Mouse (Mus musculus) CH12.LX (cell line): ENCODE results near the gene Cbr2. TPM values are rescaled to one million over a fixed set of nuclear protein-coding genes. Genes with fewer than 3 reads are reported as not detected.

Experiments used
- DNase-seq: peaks from one replicate; pipeline ENCODE4 v3.0.0-alpha.2; 2013; ENCODE audit errors: extremely low read depth
- H3K27ac ChIP-seq: 2 replicates; pipeline ENCODE4 v1.5.1; 2012; ENCODE audit warnings: low read depth, mild to moderate bottlenecking, control low read depth, moderate library complexity; ENCODE audit not compliant: insufficient read depth
- H3K27me3 ChIP-seq: replicated peaks from 2 replicates; pipeline ENCODE3; 2012; ENCODE audit warnings: inconsistent platforms
- H3K36me3 ChIP-seq, 2 experiments: replicated peaks in 1 of 2; 2 replicates each; pipeline versions ENCODE3 to v1.6.1; 2012; ENCODE audit warnings: inconsistent platforms in 1 of 2, low read length in 1 of 2, mild to moderate bottlenecking in 1 of 2, mixed read lengths in 1 of 2, moderate library complexity in 1 of 2; ENCODE audit not compliant: control insufficient read depth in 1 of 2, insufficient read depth in 1 of 2
- H3K4me1 ChIP-seq, 2 experiments: 2 replicates each; pipeline ENCODE4 v1.6.1; 2012; ENCODE audit warnings: inconsistent platforms in 1 of 2, moderate library complexity in 1 of 2; ENCODE audit not compliant: insufficient read depth in 2 of 2, control insufficient read depth in 1 of 2
- H3K4me2 ChIP-seq: 2 replicates; pipeline ENCODE4 v1.6.1; 2012; ENCODE audit warnings: low read depth, mild to moderate bottlenecking, control low read depth; ENCODE audit not compliant: poor library complexity, insufficient read depth, severe bottlenecking
- H3K4me3 ChIP-seq, 3 experiments: fragments of 150-350 bp in 1 of 3; sonication (generic) in 1 of 3; replicated peaks in 1 of 3; 2 replicates each; pipeline versions ENCODE3 to v1.5.1; 2011 to 2012; ENCODE audit warnings: low read depth in 2 of 3, low read length in 2 of 3, mild to moderate bottlenecking in 2 of 3, moderate library complexity in 2 of 3, control low read depth in 1 of 3, improper control_type of control experiment in 1 of 3, inconsistent platforms in 1 of 3, mixed read lengths in 1 of 3; ENCODE audit not compliant: poor library complexity in 1 of 3
- H3K79me2 ChIP-seq: replicated peaks from 2 replicates; pipeline ENCODE4 v1.6.1; 2012; ENCODE audit warnings: mild to moderate bottlenecking, moderate library complexity; ENCODE audit not compliant: control insufficient read depth, poor library complexity, insufficient read depth, severe bottlenecking; ENCODE audit errors: extremely low read depth
- H3K9ac ChIP-seq: 2 replicates; pipeline ENCODE4 v1.6.1; 2012; ENCODE audit warnings: low read depth, mild to moderate bottlenecking, control low read depth, moderate library complexity; ENCODE audit not compliant: insufficient read depth
- H3K9me3 ChIP-seq: replicated peaks from 2 replicates; pipeline ENCODE3; 2012; ENCODE audit warnings: low read length, inconsistent platforms, mixed read lengths
- BHLHE40 ChIP-seq: IDR thresholded peaks from 2 replicates; pipeline ENCODE4 v1.6.1; 2011; ENCODE audit warnings: mild to moderate bottlenecking, low read depth, low read length, improper control_type of control experiment
- CHD1 ChIP-seq: IDR thresholded peaks from 2 replicates; pipeline ENCODE4 v1.6.1; 2012; ENCODE audit warnings: low read depth, low read length, improper control_type of control experiment, inconsistent platforms
- CHD2 ChIP-seq: IDR thresholded peaks from 2 replicates; pipeline ENCODE4 v1.6.1; 2011; ENCODE audit warnings: low read length, improper control_type of control experiment
- CTCF ChIP-seq, 2 experiments: IDR thresholded peaks in 1 of 2; conservative IDR thresholded peaks in 1 of 2; 2 replicates each; pipeline ENCODE4 v1.5.1; 2011 to 2012; ENCODE audit warnings: low read depth in 2 of 2, low read length in 2 of 2, improper control_type of control experiment in 1 of 2, inconsistent platforms in 1 of 2, mild to moderate bottlenecking in 1 of 2, moderate library complexity in 1 of 2
- E2F4 ChIP-seq: IDR thresholded peaks from 2 replicates; pipeline ENCODE4 v1.6.1; 2011; ENCODE audit warnings: low read depth, low read length, improper control_type of control experiment; ENCODE audit not compliant: insufficient replicate concordance
- ELF1 ChIP-seq: IDR thresholded peaks from 2 replicates; pipeline ENCODE4 v1.6.1; 2014; ENCODE audit warnings: low read depth, mild to moderate bottlenecking, inconsistent platforms, low read length, improper control_type of control experiment
- EP300 ChIP-seq: IDR thresholded peaks from 2 replicates; pipeline ENCODE4 v1.6.1; 2011; ENCODE audit warnings: low read length, improper control_type of control experiment
- ETS1 ChIP-seq: conservative IDR thresholded peaks from 2 replicates; pipeline ENCODE4 v1.6.1; 2012; ENCODE audit warnings: low read depth, mild to moderate bottlenecking, inconsistent platforms, low read length, improper control_type of control experiment, moderate library complexity
- HCFC1 ChIP-seq: IDR thresholded peaks from 2 replicates; pipeline ENCODE4 v1.6.1; 2012; ENCODE audit warnings: low read depth, mild to moderate bottlenecking, inconsistent platforms, low read length, improper control_type of control experiment
- IRF4 ChIP-seq: IDR thresholded peaks from 2 replicates; pipeline ENCODE4 v1.6.1; 2014; ENCODE audit warnings: low read depth, mild to moderate bottlenecking, inconsistent platforms, low read length, improper control_type of control experiment
- JUN ChIP-seq: IDR thresholded peaks from 2 replicates; pipeline ENCODE4 v1.6.1; 2011; ENCODE audit warnings: low read depth, mild to moderate bottlenecking, low read length, improper control_type of control experiment, moderate library complexity; ENCODE audit not compliant: insufficient read depth
- JUND ChIP-seq: conservative IDR thresholded peaks from 2 replicates; pipeline ENCODE4 v1.6.1; 2011; ENCODE audit warnings: low read depth, low read length, improper control_type of control experiment
- KAT2A ChIP-seq: IDR thresholded peaks from 2 replicates; pipeline ENCODE4 v1.6.1; 2012; ENCODE audit warnings: low read length, improper control_type of control experiment, inconsistent platforms; ENCODE audit not compliant: insufficient replicate concordance
- MAFK ChIP-seq: IDR thresholded peaks from 2 replicates; pipeline ENCODE4 v1.6.1; 2011; ENCODE audit warnings: low read length, improper control_type of control experiment; ENCODE audit not compliant: insufficient replicate concordance
- MAX ChIP-seq: IDR thresholded peaks from 2 replicates; pipeline ENCODE4 v1.6.1; 2011; ENCODE audit warnings: low read length, improper control_type of control experiment
- MAZ ChIP-seq: IDR thresholded peaks from 2 replicates; pipeline ENCODE4 v1.6.1; 2012; ENCODE audit warnings: low read depth, mild to moderate bottlenecking, inconsistent platforms, low read length, improper control_type of control experiment, moderate library complexity
- MXI1 ChIP-seq: IDR thresholded peaks from 2 replicates; pipeline ENCODE4 v1.6.1; 2011; ENCODE audit warnings: mild to moderate bottlenecking, low read depth, low read length, improper control_type of control experiment
- MYC ChIP-seq: IDR thresholded peaks from 2 replicates; pipeline ENCODE4 v1.6.1; 2011; ENCODE audit warnings: low read depth, mild to moderate bottlenecking, improper control_type of control experiment, low read length
- NELFE ChIP-seq: IDR thresholded peaks from 2 replicates; pipeline ENCODE4 v1.6.1; 2011; ENCODE audit warnings: low read depth, low read length, improper control_type of control experiment
- NRF1 ChIP-seq: IDR thresholded peaks from 2 replicates; pipeline ENCODE4 v1.6.1; 2014; ENCODE audit warnings: low read depth, mild to moderate bottlenecking, inconsistent platforms, low read length, improper control_type of control experiment, moderate library complexity
- POLR2A ChIP-seq: IDR thresholded peaks from 2 replicates; pipeline ENCODE4 v1.6.1; 2011; ENCODE audit warnings: low read depth, mild to moderate bottlenecking, improper control_type of control experiment, low read length
- POLR2AphosphoS2 ChIP-seq: IDR thresholded peaks from 2 replicates; pipeline ENCODE4 v1.6.1; 2011; ENCODE audit warnings: low read depth, low read length, improper control_type of control experiment
- RAD21 ChIP-seq: IDR thresholded peaks from 2 replicates; pipeline ENCODE4 v1.6.1; 2011; ENCODE audit warnings: low read depth, mild to moderate bottlenecking, low read length, improper control_type of control experiment, moderate library complexity
- RCOR1 ChIP-seq: conservative IDR thresholded peaks from 2 replicates; pipeline ENCODE4 v1.6.1; 2012; ENCODE audit warnings: low read depth, mild to moderate bottlenecking, inconsistent platforms, low read length, improper control_type of control experiment
- SIN3A ChIP-seq: IDR thresholded peaks from 2 replicates; pipeline ENCODE4 v1.6.1; 2012; ENCODE audit warnings: low read length, improper control_type of control experiment, inconsistent platforms
- SMC3 ChIP-seq: IDR thresholded peaks from 2 replicates; pipeline ENCODE4 v1.6.1; 2011; ENCODE audit warnings: low read depth, low read length, improper control_type of control experiment
- TCF12 ChIP-seq: IDR thresholded peaks from 2 replicates; pipeline ENCODE4 v1.6.1; 2014; ENCODE audit warnings: low read depth, mild to moderate bottlenecking, inconsistent platforms, low read length, improper control_type of control experiment
- USF1 ChIP-seq: IDR thresholded peaks from 2 replicates; pipeline ENCODE4 v1.6.1; 2014; ENCODE audit warnings: low read depth, mild to moderate bottlenecking, inconsistent platforms, low read length, improper control_type of control experiment
- USF2 ChIP-seq: conservative IDR thresholded peaks from 2 replicates; pipeline ENCODE4 v1.6.1; 2011; ENCODE audit warnings: low read depth, low read length, improper control_type of control experiment
- ZKSCAN1 ChIP-seq: IDR thresholded peaks from 2 replicates; pipeline ENCODE4 v1.6.1; 2012; ENCODE audit warnings: low read depth, inconsistent platforms, low read length, improper control_type of control experiment, borderline replicate concordance
- ZNF384 ChIP-seq: IDR thresholded peaks from 2 replicates; pipeline ENCODE4 v1.6.1; 2012; ENCODE audit warnings: low read depth, low read length, improper control_type of control experiment, inconsistent platforms
- dilution Hi-C: fragments of 300-500 bp; cut with MboI; formaldehyde crosslinking; loops from 2 replicates; pipeline ENCODE4 v1.14.3; 2020; ENCODE audit warnings: low sequenced_read_pairs; ENCODE audit not compliant: extremely low pct_unique_long_range_greater_than_20kb, extremely low pct_ligation_motif_present
- in situ Hi-C: fragments of 300-500 bp; cut with MboI; formaldehyde crosslinking; loops from 3 replicates; pipeline ENCODE4 v1.14.3; 2019; ENCODE audit warnings: low sequenced_read_pairs, low pct_ligation_motif_present, low pct_unique_long_range_greater_than_20kb, mixed read lengths
- polyA plus RNA-seq: library from polyadenylated mRNA; unstranded; fragments of >175 nt; gene quantifications from 2 replicates; pipeline ENCODE4 v1.2.1, GENCODE M21; 2012; ENCODE audit warnings: low read depth; ENCODE audit not compliant: insufficient read length
- total RNA-seq, 2 experiments: library from RNA; depleted of rRNA; stranded (reverse); fragments of 300-350 nt in 1 of 2; fragments of >200 nt in 1 of 2; gene quantifications; 2 replicates each; pipeline ENCODE4 v1.2.3; 2012 to 2014

Gene Cbr2
- total and polyA plus RNA-seq, 3 experiments, result 0.21 TPM; not detected in 2

DNA sequence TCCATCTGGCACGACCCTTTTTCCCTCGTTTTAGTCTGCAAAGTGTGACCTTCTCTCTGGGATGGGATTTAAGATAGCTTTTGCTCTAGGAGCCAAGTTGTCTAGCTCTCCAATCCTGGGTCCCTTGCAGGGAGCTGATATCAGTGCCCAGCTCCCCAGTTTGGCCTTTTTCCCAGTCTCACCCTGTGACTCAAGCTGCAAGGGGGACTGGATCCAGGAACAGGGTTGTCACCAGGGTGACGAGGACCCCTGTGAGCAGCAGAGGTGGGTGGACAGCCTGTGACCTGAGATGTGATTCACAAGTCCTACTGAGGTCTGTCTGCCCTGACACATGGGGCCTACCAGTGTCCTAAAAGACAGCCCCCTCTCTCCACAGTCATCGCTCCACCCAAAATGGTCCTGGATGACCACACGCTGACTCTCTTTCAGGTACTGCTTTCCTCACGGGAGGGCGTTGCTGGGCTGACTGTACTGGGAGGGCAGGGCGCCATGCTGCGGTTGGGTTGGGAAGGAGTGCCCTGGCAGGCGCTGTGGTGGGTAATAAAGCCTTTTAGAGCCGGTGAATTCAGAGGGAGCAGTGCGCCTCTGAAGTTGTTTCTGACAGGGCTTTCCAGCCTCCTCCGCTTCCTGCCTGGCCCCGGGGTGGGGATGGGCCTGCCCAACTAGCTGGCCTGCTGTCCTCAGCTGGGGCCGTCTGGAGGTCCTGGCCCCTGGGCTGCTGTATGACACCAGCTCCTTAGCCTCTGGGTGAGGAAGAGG, 28.0 kb downstream of the Cbr2 start:
- Histone ChIP-seq H3K4me3 (no peak overlapping the region), H3K4me1 (peaks cover 14 to 37% of the 10 kb centered on the region in 2 experiments), H3K27me3 (no peaks in the 10 kb centered on the region), H3K27ac (no peak overlapping the region), H3K79me2 (no peaks in the 10 kb centered on the region), H3K9ac (no peak overlapping the region), H3K36me3 (peaks cover 42 to 87% of the 10 kb centered on the region in 2 experiments), H3K4me2 (no peak overlapping the region), H3K9me3 (no peaks in the 10 kb centered on the region)
- no peak for DNase-seq
- dilution Hi-C loops (no loop called here), in situ Hi-C loops (no loop called here)
- no peak for TF ChIP-seq USF2
- TF ChIP-seq ETS1, result no peak
- no peak for TF ChIP-seq HCFC1
- no peak for TF ChIP-seq JUN
- no peak for TF ChIP-seq CHD2
- no peak for TF ChIP-seq MAX
- no peak for TF ChIP-seq ZKSCAN1
- no peak for TF ChIP-seq EP300
- no peak for TF ChIP-seq SIN3A
- no peak for TF ChIP-seq MYC
- no peak for TF ChIP-seq IRF4
- TF ChIP-seq ELF1, result no peak
- TF ChIP-seq JUND, result no peak
- TF ChIP-seq USF1, result no peak
- TF ChIP-seq MXI1, result no peak
- TF ChIP-seq MAFK, result no peak
- TF ChIP-seq CTCF (conservative IDR thresholded peaks at IDR 0.05 in 1 of 2, IDR thresholded peaks at IDR 0.05 in 1 of 2; ENCODE audit: low read depth in 2 of 2, low read length in 2 of 2), result no peak
- no peak for TF ChIP-seq SMC3
- no peak for TF ChIP-seq POLR2AphosphoS2
- TF ChIP-seq ZNF384, result no peak

DNA sequence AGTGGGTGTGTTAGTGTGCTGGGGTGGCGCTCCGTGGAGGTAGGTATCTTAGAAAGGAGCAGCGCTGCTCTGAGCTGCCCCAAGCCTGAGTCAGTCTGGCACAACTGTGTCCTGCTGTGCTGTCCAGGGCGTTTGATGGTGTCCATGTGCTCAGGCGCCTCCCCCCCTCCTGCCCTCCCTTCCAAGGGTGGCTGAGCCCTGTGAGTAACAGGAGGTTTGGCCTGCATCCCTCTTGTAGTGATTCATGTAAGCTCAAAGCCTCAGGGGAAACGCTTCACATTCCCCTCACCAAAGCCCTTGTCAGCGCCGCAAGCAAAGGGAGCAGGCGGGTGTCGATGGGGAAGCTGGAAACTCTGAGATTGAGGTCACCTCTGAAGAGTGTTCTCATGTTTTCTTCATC, 34.2 kb downstream of the Cbr2 start:
- Histone ChIP-seq H3K9ac (no peak overlapping the region), H3K9me3 (peaks cover 8% of the 10 kb centered on the region), H3K4me2 (no peak overlapping the region), H3K4me1 (0 out of 4 replicates have a peak, but pooled peaks cover 2 to 5% of the 10 kb centered on the region in 2 experiments), H3K79me2 (no peaks in the 10 kb centered on the region), H3K4me3 (no peak overlapping the region), H3K27ac (no peak overlapping the region), H3K27me3 (no peaks in the 10 kb centered on the region), H3K36me3 (peaks cover 56 to 95% of the 10 kb centered on the region in 2 experiments)
- dilution Hi-C loops, result no loop called here
- TF ChIP-seq USF1 (no peak), MAX (no peak), NRF1 (no peak), E2F4 (no peak), KAT2A (no peak), CTCF (conservative IDR thresholded peaks at IDR 0.05 in 1 of 2, IDR thresholded peaks at IDR 0.05 in 1 of 2; ENCODE audit: low read depth in 2 of 2, low read length in 2 of 2) (no peak), ZNF384 (no peak), POLR2A (no peak), NELFE (no peak), MAZ (no peak), MYC (no peak), TCF12 (no peak), JUN (no peak), CHD1 (no peak), USF2 (no peak), BHLHE40 (no peak), EP300 (no peak), RAD21 (no peak), RCOR1 (no peak)
- DNase-seq, result no peak
- in situ Hi-C loops, result no loop called here
